Mouse (Mus musculus): Measurements from ENCODE around the gene Slc9a3r2.

GRCm38 (mm10) chr17:24687146-24687595, 37.0 kb upstream of the Slc9a3r2 start:
- no peak for TF ChIP-seq ZC3H11A (IDR thresholded peaks at IDR 0.05; ENCODE audit: borderline replicate concordance, low read depth, low read length)
- TF ChIP-seq CHD2 (IDR thresholded peaks at IDR 0.05; ENCODE audit: low read depth, low read length), result no peak
- TF ChIP-seq ZNF384 (IDR thresholded peaks at IDR 0.05; ENCODE audit: low read depth, low read length), result peak; percentile 64; the same call in 1 of the 2 replicates

Data from ES-E14 (cell line).